Mouse (Mus musculus) testis, postnatal 14 days (tissue): ENCODE measurements around the gene Gm28845.

ENCODE experiments used
- DNase-seq: peaks from one replicate; pipeline ENCODE4 v3.0.0; 2021; ENCODE audit warnings: low spot score

Gm28845 gene

DNA sequence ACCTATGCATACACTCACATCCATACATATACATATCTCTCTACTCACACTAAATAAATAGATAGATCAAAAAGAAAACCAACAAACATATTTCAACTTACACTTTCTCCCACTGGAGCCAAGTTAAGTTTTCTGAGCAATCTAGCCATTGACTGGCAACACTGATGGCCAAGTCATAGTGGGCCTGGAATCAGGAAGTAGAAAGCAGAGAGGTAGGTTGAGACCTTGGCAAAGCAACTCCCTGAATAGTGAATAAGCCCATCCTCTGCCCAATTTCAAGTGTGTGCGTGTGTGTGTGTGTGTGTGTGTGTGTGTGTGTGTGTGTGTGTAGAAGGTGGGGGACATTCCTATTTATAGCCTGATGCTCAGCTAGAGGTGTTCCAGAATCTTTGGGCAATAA, at the start of gene Gm28845:
TSS of gene Gm28845 (minus strand) at position 121 of the 400 bp plus-strand sequence.
- no peak for DNase-seq

GRCm38 (mm10) chr1:65167496-65167895, 48.1 kb upstream of the Gm28845 start:
- no peak for DNase-seq

DNA sequence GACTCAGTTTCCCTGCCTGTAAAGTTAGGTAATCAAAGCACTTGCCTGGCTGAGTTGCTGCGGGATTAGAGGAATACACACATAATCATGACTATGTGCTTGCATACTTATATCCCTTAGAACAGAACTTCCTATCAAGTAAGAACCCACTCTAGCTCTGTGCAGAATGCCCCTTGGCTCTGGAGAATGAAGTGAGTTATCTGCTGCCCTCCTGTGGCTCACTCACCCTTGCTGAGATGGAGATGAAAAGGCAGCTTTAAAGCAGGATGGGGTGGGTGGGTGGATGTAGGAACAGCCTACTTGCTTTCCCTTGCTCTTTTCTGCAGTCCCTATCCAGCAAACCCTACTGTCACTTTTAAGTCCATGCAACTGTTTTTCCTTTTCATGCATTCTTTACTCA, 42.9 kb upstream of the Gm28845 start:
- DNase-seq, result no peak

DNA sequence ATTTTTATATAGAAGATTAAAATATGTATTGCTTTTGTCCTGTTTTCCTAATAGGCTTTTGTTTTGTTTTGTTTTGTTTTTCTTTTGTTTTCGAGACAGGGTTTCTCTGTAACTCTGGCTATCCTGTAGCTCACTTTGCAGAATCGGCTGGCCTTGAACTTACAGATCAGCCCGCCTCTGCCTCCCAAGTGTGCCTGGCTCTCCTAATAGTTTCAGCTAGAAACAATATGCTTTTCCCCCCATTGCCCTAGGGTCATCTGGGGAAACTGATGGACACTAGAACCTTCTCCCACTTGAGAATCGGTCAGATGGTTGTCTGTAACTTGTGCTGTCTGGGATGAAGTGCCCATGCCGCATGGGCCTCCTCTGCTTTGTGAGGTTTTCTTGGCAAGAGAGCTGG, 36.8 kb upstream of the Gm28845 start:
- DNase-seq, result no peak

DNA sequence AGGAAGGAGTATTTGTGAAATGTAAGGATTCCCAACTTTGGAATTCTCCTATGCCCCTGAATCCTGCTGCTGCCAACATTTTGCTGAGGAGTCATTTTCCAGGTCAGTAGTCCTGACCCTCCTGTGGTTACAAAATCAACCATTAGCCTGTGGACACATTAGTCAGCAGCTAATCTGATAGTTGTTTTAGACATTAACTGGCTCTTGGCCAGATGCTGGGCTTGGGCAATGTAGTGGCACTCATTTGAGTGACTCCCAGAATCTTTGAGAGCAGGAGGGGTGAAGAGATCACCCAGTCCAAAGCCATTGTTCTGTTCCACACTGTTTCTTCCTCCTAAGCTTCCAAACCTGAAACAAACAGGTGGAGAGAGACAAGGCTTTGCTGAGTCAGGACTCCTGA, 35.5 kb upstream of the Gm28845 start:
- DNase-seq, result no peak

GRCm38 (mm10) chr1:65147971-65148370, 28.6 kb upstream of the Gm28845 start:
- no peak for DNase-seq

DNA sequence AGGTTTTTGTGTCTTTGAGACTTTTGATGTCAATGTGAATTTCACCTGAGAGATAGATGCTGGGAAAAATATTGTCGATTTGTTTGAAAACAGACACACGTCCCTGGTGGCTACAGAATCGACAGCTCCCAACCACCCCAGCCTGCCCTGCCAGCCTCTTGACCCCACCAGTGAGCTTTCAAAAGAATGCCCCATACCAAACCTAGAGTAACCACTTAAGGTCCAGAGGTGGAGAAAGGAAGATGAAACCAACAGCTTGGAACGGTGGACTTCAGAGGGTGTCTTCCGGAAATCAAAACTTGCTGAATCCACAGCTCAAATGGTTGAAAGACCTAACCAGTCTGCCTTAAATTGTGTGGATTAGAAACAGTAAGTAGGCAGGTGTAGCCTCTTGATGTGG, 28.0 kb upstream of the Gm28845 start:
- no peak for DNase-seq

DNA sequence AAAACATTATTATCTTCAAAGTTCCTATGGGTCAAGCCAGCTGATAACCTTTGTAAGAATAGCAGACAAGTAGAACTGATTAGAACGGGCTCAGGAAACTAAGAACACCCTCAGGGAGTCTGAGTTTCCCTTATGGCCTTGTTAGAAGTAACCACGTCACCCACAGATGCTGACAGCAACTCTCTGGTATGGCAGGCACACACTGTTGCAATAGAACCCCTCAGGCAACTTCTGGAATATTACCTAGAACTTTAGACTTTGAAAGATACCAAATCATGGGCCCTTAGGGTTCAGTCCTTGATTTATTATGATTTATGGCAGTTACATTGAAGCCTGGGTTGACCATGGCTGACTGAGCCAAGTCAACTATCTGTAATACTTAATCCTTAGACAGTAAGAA, 27.2 kb upstream of the Gm28845 start:
- no peak for DNase-seq

- no peak for DNase-seq
Observed at GRCm38 (mm10) chr1:65144783-65145182, 25.4 kb upstream of the Gm28845 start.

DNA sequence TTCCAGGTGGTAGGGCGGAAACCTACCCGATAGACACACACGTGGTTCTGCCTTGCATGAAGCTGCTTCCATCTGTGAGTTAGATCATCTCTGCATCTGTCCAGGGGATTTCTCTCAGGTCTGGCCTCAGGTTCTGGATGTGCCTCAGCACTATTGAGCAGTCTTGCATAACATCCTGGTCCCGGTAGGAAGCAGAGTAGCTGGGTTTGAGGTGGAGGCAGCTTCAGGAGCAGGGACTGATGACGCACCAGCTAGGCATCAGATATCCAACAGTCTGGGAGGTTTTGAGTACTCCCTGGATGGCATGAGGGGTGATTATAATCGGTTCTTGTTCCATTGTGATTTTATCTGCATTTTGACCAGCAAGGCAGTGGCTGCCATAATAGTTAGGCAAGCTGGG, 18.2 kb upstream of the Gm28845 start:
- no peak for DNase-seq

DNA sequence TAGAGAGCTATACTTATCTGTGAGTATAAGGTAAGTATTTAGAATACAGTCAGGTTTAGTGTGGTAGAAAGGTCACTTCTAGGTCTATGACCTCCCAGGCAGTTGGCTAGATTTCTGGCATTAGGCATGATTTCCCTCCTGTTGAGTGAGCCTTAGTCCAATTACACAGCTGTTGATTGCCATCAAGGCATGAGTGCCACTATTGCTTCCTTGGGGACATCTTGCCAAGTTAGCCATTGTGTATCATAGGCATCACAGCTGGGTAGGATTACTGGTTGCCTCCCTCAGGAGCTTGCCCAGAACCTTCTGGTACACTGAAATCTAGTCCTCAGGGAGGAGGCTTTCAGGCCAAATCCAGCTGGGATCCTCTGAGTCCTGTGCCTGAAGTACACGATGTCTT, 13.5 kb upstream of the Gm28845 start:
- no peak for DNase-seq

DNA sequence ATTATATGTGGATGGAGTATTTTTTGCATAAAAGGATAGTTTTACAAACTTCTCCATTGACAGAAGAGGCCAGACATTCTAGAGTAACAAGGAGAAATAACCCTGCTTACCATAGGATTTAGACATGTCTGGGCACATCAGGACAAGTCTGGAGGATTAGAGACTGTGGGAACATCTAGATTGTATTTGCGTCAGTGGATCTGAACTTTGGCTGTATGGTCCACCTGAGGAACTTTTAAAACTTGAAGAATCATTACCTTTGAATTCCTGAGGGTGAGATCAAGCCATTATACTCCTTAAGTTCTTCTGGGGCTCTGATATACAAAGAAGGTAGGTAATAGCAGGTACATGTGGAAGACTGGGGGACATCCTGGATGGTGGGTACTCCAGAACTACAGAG, 12.3 kb upstream of the Gm28845 start:
- no peak for DNase-seq

- DNase-seq, result no peak
Observed at GRCm38 (mm10) chr1:65130226-65130625, 10.9 kb upstream of the Gm28845 start.

DNA sequence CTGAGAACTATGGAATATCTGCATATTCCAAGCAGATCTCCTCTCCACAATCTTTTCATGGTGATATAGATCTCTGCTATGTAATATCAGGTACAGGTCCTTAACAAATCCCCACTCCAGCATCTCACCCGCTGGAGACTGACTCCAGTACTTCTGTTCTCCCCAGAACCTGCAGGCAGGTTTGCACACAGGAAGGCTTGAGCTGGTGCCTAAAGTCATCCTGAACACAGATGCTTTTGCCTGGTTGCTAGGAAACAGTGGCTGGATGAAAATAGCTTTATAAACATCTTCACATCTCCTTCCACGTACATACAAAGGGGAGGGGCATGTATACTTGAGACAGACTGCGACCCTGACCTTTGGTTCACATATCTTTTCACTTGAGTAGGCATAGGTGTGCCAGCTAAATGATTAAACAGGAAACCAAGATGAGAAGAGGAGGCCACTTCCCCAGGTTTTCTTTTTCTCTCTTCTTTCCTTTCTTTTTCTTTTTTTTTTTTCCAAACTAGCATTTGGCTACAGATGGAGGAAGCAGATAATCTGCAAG, 10.3 kb upstream of the Gm28845 start:
- no peak for DNase-seq

DNA sequence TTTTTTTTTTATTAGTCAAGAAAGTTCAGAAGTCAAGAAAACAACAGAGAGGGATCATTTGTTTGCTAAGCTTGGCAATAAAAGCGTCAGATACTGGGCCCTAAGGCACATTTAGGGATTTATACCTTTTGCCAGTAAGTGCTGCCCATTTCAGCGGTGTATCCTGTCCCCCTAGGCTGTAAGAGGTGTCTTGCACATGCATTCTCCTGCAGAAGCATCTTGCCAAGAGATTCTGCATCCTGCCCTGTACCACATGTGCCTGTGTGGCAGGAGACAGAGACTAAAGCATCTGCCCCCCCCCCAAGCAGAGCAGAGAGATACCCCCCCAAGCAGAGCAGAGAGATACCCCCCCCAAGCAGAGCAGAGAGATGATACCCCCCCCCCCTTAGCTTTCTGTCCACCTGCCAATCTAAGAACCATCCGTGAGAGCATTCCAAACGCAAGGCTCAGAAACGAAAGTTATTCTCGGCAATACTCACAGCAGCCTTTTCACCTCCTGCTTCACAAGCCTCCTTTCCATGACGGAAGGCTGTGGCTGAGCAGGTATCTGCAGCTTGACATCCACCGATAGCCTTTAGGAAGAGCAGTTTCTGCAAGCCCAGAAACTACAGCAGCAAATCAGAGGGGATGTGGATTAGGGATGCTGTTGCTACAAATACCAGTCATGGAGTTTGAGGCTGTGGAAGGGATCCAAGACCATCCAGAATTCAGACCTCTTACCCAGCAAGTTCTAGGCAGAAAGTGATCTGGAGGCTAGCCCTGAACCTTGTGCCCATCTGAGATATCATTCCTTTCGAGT, 3.4 kb upstream of the Gm28845 start, which contains the start of gene D630023F18Rik:
TSS of gene D630023F18Rik (minus strand) at position 641 of the 799 bp plus-strand sequence.
- DNase-seq, result no peak

- DNase-seq, result no peak
Observed at GRCm38 (mm10) chr1:65118150-65118913, 1.0 kb downstream of the Gm28845 start.

DNA sequence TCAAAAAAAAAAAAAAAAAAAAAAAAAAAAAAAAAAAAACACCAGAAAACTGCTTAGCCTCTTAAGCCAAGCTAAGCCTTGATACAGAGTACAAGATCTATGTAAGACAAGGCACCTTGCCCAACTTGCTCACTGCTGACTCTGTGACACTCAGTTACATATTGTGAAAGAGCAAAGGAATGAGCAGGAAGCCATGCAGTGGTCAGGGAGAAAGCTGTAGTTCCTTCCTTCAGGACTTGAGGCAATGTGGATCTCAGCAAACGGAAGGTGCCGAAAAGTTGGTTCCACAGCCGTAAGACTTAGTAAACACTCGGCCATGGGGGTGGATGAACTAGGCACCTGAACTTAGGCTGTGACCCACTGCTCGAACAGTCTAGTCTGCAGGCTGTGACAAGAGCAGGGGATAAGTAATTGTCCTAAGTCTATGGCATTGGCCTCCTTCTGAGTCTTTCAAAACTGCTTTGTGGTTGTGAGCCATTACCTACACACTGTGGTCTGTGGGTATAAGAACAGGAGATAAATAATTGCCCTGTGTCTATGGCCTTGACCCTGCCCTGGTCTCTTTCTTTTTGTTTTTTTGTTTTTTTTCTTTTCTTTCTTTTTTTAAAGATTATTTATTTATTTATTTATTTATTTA, 5.7 kb downstream of the Gm28845 start:
- no peak for DNase-seq

- no peak for DNase-seq
Observed at GRCm38 (mm10) chr1:65112807-65113196, 6.6 kb downstream of the Gm28845 start.

- peak; percentile 52 for DNase-seq
Observed at GRCm38 (mm10) chr1:65112031-65112806, 7.1 kb downstream of the Gm28845 start.

DNA sequence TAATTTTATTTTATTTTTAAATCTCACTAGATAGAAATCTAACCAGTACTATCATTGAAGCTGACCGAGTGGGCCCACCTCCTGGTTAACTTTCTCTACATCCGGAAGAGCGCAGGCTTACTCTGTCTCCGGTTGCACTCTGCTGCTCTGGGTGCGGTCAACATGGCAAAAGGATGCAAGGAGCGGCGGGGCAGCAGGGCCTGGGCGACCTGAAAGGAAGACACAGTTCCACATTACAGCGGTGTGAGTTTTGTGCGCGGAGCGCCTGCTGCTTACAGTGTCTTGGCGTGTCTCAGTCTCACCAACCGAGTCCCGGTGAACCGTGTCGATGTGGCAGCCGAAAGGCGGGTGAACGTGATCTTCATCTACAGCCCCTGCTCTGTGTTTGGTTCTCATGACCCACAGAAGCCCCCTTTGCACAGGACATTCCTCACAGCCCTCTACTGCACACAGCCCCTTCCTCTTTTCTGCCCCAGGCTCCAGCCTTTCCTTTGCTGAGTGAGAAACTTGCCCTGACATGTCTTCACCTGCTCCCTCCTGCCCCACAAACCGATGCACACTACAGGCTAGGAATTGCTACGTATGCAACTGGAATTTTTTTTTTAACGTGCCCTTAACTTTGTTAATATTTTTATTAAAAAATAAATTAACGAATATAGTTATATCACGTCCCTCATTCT, 9.5 kb downstream of the Gm28845 start:
- DNase-seq, result no peak

DNA sequence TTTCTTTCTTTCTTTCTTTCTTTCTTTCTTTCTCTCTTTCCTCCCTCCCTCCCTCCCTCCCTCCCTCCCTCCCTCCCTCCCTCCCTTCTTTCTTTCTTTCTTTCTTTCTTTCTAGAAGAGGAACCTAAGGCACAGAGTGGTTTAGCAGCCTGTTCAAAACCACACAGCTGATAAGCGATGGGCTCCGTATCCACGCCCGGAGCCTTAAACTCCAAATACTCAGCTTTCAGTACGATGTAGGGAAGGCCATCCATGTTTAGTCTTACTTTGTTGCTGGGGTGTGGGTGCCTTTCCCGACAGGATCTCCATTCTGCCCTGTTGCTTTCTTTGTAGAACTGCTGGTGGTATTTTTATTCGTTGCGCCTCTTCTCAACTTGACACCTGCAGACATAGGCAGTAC, 10.2 kb downstream of the Gm28845 start:
- DNase-seq, result no peak
